Mouse (Mus musculus) small intestine, adult 2 months (tissue): ENCODE measurements around the gene Oat.

Source experiments
- CTCF ChIP-seq: fragments of 200-500 bp; IDR thresholded peaks from 2 replicates; pipeline ENCODE4 v1.5.1; 2012; ENCODE audit warnings: low read depth, mild to moderate bottlenecking, control low read depth, inconsistent platforms, low read length, moderate library complexity, mixed read lengths; ENCODE audit not compliant: insufficient replicate concordance, insufficient read length; ENCODE audit errors: extremely low read depth
- POLR2A ChIP-seq: fragments of 200-500 bp; IDR thresholded peaks from 2 replicates; pipeline ENCODE4 v1.6.1; 2012; ENCODE audit warnings: low read depth, mild to moderate bottlenecking, control low read depth, inconsistent platforms, low read length, moderate library complexity

GRCm38 (mm10) chr7:132554091-132554490 is 22.1 kb downstream of the Oat start:
- TF ChIP-seq CTCF, result no peak
- no peak for TF ChIP-seq POLR2A
